Mouse (Mus musculus): ENCODE measurements around the gene Mier3.

Mier3 gene

DNA sequence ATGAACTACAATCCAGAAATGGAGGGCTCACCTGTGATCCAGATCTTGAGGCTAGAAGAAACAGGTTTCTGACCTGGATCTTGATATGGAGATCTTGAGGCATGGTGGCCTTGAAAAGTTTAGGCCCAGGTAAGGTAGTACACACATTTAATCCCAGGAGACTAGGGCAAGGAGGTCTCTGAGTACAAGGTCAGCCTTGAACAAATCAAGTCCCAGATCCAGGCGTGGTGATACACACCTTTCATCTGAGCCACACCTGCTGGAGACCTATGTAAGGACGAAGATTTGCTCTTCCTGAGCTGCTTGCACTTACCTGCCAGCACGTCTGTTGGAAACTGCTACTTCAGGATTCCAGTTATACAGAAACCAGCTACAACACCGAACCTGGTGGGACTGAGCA, at the start of gene Mier3:
Gene Mier3, plus strand, starts transcription at position 301 of the 400 bp plus-strand sequence.
- no peak for ATAC-seq (ENCODE audit: low TSS enrichment)

DNA sequence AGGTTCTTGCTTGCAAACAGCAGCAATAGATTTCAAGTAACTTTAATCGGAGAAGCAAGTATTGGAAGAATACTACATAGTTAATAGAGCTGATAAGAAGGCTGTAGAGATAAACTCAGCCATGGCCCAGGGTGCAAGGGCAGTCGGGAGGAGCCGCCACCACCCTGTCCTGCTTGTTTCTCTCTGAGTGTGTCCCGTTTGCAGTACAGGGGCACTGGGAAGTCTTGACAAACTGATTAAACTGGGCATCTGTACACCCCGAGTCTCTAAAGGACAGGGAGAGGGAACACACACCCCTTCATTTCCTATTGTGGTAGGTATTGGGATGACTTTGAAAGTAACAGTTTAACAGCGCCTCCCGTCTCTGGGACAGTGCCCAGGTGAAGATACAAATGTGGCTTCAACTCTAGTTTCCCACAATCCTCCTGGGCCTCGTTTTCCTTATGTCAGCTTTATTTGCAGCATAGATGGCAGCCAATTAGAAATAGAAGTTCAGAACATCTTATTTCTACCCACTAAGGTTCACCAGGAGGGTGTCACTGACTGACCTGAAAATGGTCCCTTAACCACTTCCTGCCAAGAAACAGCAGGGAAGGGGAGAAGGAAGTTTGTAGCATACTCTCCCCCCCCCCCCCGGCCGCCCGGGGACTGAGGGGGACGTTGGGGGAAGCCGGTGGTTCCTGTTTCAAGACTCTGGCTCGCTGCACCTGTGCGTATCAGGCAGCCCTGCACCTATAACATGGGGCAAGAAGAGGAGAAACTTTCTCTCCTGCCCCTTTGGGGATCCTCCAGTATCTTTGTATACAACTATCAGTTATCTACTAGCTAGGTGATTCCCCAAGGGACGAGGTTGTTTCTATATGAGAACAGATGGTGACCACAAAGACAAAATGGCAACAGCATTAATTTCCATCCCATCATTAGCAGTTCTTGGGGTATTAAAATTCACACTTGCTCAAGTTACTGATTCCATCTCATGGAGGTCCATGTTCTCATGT, 46.3 kb upstream of the Mier3 start:
- no peak for ATAC-seq (ENCODE audit: low TSS enrichment)

DNA sequence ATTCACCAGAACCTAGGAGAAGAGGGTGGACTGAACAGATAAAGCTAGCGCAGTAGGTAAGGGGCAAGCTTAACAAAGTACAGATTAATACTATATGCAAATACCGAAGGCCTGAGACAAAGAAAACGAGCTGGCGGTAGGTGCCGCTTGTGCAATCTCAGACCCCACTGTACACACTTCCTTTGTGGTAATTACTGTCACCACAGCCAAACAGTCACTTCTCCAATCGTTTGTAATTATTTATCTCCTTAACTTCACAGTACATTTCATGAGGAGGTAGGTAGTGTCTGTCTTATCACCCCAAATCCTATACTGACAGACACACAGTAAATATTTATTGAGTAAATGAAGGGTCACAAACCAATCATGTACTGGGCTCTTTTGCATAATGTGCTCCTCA, 40.5 kb upstream of the Mier3 start:
- no peak for ATAC-seq (ENCODE audit: low TSS enrichment)

DNA sequence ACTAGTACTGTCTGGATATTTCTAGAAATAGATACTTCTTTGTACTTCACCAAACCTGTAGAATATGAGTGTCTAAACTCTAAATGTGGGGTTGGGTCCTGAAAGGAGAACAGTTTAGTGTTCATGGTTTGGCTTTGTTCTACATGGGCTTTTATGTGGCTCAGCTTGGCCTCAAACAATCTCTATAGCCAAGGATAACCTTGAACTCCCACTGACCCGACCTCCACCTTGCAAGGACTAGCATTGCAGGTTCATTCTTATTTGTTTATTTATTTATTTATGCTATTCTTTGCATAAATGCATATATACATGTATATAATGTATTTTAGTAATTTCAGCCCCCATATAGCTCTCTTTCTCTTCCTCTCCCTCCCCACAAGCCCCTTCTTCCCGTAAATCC, 37.1 kb upstream of the Mier3 start:
- ATAC-seq (ENCODE audit: low TSS enrichment) = no peak

DNA sequence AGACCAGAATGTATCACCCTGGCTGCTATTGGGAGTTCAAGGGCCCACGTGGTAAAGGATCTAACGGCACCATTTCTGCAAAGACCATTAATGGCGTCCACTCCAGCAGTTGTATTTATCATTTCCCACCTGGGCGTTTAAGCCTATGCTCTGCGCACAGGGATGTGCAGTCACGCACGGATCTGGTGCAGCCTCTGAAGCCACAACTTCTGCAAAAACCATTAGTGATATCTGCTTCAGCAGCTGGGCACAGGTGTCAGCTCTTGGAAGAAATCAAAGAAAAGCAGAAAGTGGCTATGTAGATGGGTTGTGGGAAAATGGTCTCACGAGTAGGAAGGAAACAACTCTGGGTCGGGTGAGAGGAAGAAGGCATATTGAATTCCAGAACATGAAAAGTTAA, 34.6 kb upstream of the Mier3 start:
- ATAC-seq (ENCODE audit: low TSS enrichment) = no peak

DNA sequence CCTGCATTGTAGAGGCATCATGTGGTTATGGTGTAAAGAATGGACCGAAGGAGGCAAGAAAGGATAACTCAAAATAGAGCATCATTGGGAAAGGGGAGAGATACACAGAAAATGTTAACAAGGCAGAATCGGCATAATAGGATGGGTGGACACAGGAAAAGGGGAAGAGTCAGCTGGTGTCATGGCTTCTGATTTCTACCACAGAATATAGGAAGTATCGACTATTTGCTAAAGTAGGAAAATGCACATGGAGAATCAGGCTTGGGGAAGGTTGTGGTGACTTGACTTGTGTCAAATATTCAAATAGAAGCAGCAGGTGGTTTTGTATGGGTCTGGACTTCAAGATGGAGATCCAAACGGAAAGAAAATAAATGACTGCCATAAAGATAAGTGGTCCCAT, 33.5 kb upstream of the Mier3 start:
- ATAC-seq (ENCODE audit: low TSS enrichment) = no peak

DNA sequence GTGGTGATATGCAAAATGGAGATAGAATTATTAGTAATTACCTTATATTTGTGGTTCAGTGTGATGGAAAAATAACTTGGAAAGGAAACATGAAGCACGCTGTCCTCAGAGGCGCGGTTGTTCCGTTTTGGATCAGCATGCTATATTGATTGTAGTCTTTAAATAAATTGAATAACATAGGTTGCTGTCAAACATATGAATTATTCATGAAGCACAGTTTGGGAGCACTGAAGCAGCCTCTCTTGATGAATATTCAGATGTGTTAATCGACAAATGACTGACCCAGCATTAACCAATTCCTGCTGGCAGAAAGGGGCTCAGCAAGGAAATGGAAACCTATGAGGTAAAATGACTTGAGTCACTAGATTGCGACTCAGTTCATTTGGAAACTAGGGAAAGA, 29.8 kb upstream of the Mier3 start:
- ATAC-seq (ENCODE audit: low TSS enrichment) = no peak

DNA sequence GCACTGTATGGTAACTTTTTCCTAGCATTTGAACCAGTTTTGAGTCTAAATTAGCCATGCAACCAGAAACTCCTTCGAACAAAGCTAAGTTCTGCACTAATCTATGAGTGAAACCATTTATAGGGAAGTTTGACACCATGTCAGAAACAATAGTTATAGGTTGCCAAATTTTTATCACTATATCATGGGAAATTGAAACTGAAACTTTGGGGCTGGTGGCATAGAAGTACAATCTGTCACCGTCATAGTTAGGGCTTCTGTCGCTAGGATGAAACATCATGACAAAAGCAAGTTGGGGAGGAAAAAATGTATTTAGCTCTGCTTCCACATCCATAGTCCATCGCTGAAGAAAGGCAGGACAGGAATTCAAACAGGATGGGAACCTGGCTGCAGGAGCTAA, 25.5 kb upstream of the Mier3 start:
- no peak for ATAC-seq (ENCODE audit: low TSS enrichment)

DNA sequence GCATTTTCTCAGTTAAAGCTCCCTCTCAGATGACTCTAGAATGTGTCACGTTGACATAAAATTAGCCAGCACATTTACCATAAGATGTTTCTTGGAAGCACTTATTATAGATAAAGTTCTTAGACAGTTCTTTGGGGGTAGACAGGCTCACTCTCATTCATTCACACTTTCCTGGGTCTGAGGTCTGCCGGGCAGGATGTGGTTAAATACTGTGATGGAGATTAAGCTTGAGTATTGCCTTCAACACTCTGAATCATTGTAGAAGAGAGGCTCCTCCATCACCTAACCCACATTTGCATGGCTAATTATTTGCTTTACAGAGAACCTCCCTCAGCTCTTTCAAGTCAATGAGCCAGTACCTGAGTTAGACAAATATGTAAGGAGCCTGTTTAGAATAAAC, 24.9 kb upstream of the Mier3 start:
- no peak for ATAC-seq (ENCODE audit: low TSS enrichment)

DNA sequence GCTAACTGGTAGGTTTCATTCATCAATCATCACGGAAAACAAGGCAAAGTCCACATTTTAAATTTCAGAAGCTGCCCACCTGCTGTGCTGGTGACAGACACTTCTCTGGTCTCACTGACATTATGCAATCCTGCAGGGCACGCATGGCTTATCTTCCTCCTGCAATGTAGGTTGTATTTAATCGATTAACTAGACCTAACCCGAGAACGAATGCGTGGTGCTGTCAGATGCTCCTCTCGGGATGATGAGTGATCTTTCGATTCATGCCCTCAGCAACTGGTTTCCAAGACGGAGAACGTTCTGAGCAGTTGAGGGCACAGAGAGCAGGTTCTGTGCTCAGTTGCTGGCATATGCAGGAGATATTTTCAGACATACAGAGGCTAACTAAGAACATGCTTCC, 24.5 kb upstream of the Mier3 start:
- ATAC-seq (ENCODE audit: low TSS enrichment) = no peak

DNA sequence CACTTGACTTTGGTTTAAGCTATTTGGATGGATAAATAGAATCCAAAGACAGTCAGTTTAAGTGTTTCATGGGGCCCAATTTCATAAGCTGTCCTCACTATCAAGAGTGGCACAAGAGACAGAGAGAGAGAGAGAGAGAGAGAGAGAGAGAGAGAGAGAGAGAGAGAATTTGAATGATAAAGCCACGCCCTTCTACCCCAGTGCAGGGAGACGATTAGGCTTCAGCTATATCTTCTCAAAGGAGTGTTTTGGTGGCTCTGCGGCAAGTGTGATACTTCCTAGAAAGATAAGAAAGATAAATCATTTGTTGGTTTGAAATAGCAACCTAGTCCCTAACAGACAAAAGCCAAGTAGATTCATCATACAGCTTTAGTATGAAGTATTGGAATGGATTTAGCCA, 24.0 kb upstream of the Mier3 start:
- ATAC-seq (ENCODE audit: low TSS enrichment) = no peak

DNA sequence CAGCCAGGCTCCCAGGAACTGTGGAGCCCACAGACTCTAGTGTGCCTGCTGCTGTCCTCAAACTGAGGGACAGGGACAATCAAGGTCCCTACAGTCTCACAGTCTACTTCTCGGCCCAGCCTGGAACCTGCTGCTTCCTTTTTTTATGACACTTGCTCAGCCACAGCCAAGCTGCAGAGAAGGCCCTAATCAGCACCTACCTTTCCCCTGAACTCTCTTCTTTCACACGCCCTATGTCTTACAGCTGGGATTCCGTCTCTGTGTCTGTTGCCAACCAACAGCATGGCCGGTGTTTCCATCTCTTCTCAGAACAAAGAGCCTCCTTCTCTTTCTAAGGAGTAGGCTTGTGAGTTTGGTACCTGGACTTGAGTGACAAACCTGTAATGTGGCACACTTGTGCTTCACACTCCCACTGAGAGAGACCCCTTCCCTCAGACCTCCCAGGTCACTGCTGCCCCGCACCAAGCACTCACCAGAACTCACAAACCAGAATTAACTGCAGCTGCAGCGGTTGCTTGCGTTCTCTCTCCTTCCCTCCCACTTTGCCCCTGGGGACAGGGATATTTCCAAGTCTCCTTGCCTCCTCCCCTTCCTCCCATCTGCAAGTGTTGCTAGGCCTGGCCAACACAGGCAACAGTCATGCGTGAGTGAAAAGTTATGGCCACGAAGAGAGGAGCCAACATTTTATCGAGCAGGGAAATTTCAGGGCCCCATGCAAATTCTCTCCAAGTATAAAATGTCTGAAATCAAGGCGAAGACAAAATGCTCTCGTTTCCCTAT, 22.1 kb upstream of the Mier3 start:
- ATAC-seq (ENCODE audit: low TSS enrichment) = no peak

DNA sequence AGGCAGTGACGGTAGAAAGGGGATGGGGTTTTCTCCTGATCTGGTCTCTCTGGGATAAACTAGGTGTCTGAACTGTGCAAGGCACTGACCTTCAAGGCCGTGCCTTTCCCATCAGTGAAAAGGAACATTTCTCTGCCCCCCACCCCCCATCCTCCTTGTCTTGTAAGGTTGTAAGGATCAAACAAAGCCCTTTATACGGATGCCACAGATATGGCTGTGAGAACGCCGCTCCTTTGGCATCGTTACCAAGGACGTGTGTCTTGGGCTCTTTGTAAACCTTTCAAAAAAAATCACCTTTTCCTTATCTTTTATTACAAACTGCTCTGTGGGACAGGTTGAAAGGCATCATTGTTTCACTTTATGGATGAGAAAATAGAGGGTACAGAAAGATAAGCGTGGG, 21.3 kb upstream of the Mier3 start:
- ATAC-seq (ENCODE audit: low TSS enrichment) = no peak

DNA sequence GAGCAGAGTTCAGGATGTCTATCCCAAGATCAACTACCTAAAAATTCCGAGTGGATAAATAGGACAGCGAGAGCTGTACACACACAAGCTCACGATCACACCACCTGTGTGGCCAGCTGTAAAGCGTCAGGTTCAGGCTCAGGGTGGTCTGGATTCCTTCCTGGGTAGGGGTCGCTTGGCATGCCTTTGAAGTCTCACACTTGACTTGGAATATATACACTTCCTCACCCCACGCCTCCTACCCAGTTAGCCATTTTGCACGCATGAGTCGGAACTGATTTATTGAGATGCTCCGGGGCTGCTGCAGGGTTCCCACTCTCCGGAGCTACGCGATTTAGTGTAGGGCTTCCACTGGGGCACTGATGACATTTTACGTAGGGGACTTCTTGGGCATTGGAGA, 20.7 kb upstream of the Mier3 start:
- no peak for ATAC-seq (ENCODE audit: low TSS enrichment)

DNA sequence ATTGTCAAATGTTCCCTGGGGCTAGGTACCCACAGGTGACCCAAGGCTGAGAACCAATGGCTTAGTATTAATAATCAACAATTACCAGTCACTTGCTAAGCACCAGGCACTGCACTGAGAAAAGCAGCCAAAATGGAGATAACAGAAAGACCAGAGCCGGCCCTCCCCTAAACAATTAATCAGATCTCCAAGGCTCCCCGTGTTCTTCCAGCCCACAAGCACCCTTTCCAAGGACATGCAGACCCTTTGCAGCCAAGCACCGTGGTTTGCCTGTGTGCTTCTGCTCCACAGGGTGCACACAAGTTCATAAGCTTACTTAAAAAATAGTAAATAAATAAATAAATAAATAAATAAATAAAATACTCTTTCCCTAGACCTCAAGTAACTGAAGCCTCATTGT, 20.2 kb upstream of the Mier3 start:
- ATAC-seq (ENCODE audit: low TSS enrichment) = no peak

DNA sequence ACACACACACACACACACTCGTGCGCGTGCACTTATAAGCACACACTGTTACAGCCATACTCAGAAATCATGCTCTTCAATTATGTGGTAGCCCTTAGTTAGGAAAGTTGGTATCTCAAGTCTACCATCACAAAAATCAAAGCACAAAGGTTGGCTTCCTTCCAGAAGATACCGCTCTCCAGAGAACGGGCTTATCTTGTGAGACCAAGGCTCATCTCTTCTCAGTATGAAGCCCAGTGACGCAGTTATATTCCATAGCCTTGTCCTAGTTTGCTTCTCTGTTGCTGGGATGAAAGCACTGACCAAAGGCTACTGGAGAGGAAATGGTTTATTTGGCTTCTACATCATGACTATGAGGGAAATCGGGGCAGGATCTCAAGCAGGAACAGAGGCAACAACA, 12.8 kb upstream of the Mier3 start:
- ATAC-seq (ENCODE audit: low TSS enrichment) = no peak

DNA sequence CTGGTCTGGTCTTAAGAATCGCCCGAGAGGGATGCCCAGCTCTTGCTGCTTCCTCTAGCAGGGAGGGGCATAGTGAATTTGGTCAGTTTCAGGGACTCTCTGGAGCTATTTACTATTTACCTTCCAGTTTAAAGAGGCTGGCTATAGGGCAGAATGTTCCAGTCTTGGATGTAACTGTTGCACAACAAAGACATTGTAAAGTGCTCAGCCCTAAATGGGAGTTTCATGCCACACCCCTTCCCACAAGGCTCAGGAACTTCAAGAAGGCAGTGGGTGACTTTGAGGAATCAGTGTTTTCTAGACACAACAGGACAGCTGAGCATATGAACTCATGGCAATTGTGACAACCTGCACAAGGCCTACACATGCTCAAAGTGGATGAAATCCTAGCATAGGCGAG, 3.9 kb upstream of the Mier3 start:
- no peak for ATAC-seq (ENCODE audit: low TSS enrichment)

DNA sequence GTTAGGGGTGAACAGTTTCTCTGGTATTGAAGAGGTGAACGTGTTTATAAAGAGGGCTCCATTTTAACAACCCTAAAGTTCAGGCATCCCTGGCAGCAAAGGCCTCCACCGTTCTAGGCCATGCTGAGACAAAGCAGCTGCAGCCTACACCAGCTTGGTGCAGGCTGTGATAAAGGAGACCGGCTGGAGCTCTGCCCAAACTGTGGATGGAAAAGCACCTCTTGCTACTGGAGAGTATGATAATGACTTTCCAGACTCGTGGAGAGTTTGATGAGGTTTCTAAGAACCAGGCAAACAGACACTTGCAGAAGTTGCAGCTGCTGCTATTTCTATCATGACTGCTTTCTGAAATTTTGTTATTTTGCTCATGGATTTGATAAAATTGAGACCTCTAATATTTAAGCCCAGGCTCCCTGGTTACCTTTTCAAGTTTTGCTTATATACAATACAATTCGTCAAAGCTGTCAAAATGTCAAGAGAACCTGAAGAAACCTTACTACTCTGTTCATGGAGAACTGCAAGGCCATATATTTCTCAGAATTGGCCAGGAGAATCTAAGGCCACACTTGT, 3.4 kb downstream of the Mier3 start:
- ATAC-seq (ENCODE audit: low TSS enrichment) = no peak

DNA sequence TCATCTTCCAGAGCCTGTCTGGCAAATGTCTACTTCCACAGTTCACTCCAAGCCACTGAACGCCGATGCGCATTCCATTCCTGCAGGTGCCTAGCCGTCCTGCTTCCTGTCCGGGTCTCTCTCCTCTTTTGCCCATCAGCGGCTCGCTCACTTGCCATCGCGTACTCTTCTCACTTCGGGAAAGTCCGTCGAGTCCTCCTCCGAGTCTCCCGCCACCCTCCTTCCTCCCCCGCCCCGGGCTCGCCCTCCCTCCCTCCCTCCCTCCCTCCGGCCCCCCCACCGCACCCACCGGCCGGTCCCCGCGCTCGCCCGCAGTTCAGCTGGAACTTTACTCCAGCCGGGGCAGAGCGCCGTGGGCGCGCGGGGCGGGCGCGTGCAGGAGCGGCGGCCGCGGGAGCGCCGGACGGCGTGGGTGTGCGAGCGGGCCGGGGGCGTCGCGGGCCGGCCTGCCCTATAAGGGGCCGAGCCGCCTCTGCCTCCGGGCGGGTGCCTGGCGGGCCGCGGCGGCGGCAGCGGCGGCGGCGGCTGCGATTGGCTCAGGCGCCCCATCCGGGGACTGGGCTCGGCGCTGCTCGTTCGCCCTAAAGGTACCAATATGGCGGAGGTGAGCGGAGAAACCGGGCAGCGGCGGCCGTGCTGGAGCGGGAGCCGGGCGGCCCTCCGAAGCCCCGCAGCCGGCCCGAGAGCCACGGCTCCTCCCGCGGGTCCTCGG, 5.1 kb downstream of the Mier3 start:
- ATAC-seq (ENCODE audit: low TSS enrichment) = peak; percentile 97

DNA sequence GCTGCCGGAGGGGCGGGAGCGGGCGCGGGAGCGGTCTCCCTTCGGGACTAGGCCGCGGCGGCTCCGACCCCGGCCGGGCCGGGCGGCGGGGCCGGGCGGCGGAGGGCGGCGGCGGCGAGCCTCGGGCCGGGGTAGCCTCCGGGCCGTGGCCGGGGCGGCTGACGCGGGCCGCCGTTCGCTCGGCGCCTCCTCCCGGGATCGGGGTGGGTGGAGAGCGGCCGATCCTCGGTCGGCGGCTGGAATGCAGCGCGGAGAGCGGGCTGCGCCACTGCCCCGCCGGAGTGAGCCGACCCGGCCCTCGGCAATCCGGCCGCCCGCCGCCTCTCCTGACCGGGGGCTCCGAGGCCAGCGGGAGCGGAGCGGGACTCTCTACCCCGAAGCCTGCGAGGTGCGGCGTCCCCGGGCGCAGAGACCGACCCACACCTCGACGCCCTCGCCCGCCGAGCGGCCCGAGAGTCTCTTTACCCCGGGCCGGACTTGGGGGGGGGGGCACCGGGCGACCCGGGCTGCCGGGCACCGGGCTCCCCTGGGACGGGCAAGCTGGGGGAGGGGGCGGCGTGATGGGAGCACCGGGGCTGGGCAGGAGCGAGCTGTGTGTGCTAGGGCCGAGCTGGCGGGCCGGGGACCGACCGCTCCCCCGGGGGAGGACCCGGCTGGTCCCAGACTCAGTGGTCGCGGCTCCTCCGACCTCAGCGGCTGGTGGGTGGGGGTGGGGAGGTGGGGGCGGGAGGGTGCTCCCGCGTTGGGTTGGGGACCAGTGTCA, 5.9 kb downstream of the Mier3 start:
- ATAC-seq (ENCODE audit: low TSS enrichment) = peak; percentile 41

DNA sequence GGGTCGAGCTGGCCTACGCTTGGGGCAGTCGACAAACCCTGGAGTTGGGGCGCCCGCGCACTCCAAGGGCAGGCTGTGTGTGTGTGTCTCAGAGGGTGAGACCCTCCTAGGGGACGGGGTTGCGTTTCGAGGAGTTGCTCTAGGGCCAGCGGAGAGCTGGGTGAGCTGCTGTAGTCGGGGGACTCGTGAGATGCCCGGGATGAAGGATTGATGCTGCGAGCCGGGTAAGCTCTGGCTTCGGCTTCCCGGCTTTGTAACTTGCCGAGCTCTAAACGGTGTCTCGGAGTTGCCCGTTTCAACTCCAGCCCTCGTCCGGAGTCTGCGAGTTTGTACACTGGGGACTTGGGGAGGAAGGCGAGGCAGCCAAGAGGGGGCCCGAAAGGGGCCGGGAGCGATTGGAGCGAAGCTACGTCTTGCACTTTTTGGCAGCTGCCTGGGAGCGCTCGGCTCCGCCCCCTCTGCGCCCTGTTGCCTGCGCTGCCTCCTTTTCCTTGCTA, 6.6 kb downstream of the Mier3 start:
- peak; percentile 58 for ATAC-seq (ENCODE audit: low TSS enrichment)

Measured in frontal cortex, adult (tissue).